ENCODE assay signal across 8 mouse cellular contexts in the genomic region with DNA sequence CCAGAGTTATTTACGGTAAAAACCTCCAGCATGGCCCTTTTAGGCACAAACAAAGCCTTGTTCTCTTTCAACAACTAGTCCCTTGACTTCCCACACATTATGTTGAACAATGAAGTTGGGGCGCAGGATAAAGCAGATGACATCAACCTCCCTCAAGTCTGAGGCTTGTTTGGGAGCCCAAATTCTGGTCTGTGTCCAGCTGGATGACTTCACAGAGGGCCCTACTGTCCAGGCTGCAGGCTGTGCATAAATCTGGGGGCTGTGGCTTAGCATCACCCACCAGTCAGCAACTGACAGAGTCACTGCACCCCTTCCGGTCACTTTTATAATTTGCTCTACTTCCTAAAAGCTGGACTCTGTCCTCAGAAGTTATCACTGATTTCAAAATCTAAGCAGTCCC. TPM values are rescaled to one million over a fixed set of nuclear protein-coding genes. Genes with fewer than 3 reads are reported as not detected.
DNase-seq lines count a peak whose midpoint lies in the region; ATAC-seq lines count a peak whose summit lies in the region.

No protein-coding gene starts in this region.

- H3K4me1 ChIP-seq in neural tube, embryonic 13.5 days (replicated peaks) = peaks cover 37% of the 10 kb centered on the region

- no peaks in the 10 kb centered on the region for H3K9me3 ChIP-seq in neural tube, embryonic 13.5 days

- DNase-seq in heart, adult 11 months = peak; percentile 97
- no peak for DNase-seq in heart, postnatal 36 days
- no peak for DNase-seq in neural tube, embryonic 10.5 days (ENCODE audit: extremely low spot score, low spot score)
- DNase-seq in layer of hippocampus, adult 9-10 months (ENCODE audit: low spot score) = peak; percentile 51
- DNase-seq in right cerebral cortex, postnatal 4 days = peak; percentile 26
- no peak for DNase-seq in adrenal gland, postnatal 25 days
- no peak for DNase-seq in adrenal gland, adult 18-20 months (ENCODE audit: low spot score in 2 of 2)

- H3K4me2 ChIP-seq in neural tube, embryonic 13.5 days = no peak overlapping the region

- intact Hi-C loops in heart, postnatal 36 days (cut with DNase I) = no loop called here

- no peaks in the 10 kb centered on the region for H3K27me3 ChIP-seq in neural tube, embryonic 13.5 days

- no peak overlapping the region for H3K4me3 ChIP-seq in neural tube, embryonic 13.5 days

- H3K36me3 ChIP-seq in neural tube, embryonic 13.5 days = peaks cover 7% of the 10 kb centered on the region; the same call in 1 of the 2 replicates

- ATAC-seq in neural tube, embryonic 13.5 days (ENCODE audit: low read depth) = peak; percentile 90

- H3K27ac ChIP-seq in neural tube, embryonic 13.5 days (replicated peaks) = peak overlapping the region; percentile 73

- no peak overlapping the region for H3K9ac ChIP-seq in neural tube, embryonic 13.5 days

- whole genome bisulfite sequencing in neural tube, embryonic 13.5 days = 58% methylated on average over 3 of the region's 3 CpGs

RNA-seq across cellular contexts. Expression of a gene that starts 8.4 kb away (rescaled TPM):
- 100 to 1,000 TPM; 158 to 175 TPM for total RNA-seq in heart, postnatal 36 days (2021)
- 231 TPM in 2 replicates for polyA plus RNA-seq in neural tube, embryonic 13.5 days (2015; fragmentation: Nextera tagmentation; extraction: Ambion mirVana)
- total RNA-seq in adrenal gland, postnatal 25 days (2021) = 287 and 302 TPM in 2 replicates
- total RNA-seq in adrenal gland, adult 18-20 months (2021) = 100 to 1,000 TPM; 234 to 328 TPM

RNA-seq across cellular contexts. Expression of a gene that starts 27.1 kb away (rescaled TPM):
- 100 to 1,000 TPM; 100 to 106 TPM for total RNA-seq in heart, postnatal 36 days (2021)
- polyA plus RNA-seq in neural tube, embryonic 13.5 days (2015; fragmentation: Nextera tagmentation; extraction: Ambion mirVana) = 14.7 and 15.2 TPM in 2 replicates
- 75.7 and 94.0 TPM in 2 replicates for total RNA-seq in adrenal gland, postnatal 25 days (2021)
- total RNA-seq in adrenal gland, adult 18-20 months (2021) = 10 to 100 TPM; 90.7 to 95.5 TPM

Comparison
In these comparisons a context has a peak if more than half of its experiments do, and no peak if none do; other contexts are left out.
1. DNase-seq: peak in heart, adult 11 months (single experiment), layer of hippocampus, adult 9-10 months (single experiment) and right cerebral cortex, postnatal 4 days (single experiment); none in heart, postnatal 36 days (0 of 2), neural tube, embryonic 10.5 days (single experiment), adrenal gland, postnatal 25 days (single experiment) and adrenal gland, adult 18-20 months (0 of 2).